Mouse (Mus musculus): ENCODE measurements around the gene Nanos2. TPM values are rescaled to one million over a fixed set of nuclear protein-coding genes. Genes with fewer than 3 reads are reported as not detected.

Nanos2 gene
- total RNA-seq (2017): 0.49 TPM in 1 of 3 replicates, not detected in the others

- no peak for ATAC-seq (replicated peaks; ENCODE audit: insufficient number of reproducible peaks, low FRiP score, low TSS enrichment, poor library complexity, severe bottlenecking)
Observed at GRCm38 (mm10) chr7:18987100-18987499, at the start of gene Nanos2. TSS of gene Nanos2 (plus strand) at chr7:18987400.

DNA sequence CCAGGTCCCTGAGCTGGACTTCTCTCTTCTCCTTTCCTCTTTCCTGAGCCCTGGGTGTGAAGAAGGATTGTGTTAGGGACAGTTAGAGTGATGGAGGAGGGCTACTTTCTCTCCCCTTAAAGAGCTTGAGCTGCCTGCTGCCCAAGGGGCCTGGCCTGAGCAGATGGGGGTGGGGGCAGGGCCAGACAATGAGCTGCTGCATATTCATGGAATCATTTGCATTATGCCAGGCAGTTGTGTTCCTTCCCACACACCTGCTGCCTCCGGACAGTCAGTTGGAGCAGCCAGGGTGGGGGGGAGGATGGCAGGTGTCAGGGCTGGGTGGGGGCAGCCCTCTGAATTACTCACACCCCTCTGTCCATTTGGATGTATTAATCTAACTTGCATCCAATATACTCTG, 44.8 kb upstream of the Nanos2 start:
- ATAC-seq (replicated peaks; ENCODE audit: insufficient number of reproducible peaks, low FRiP score, low TSS enrichment, poor library complexity, severe bottlenecking): no peak

DNA sequence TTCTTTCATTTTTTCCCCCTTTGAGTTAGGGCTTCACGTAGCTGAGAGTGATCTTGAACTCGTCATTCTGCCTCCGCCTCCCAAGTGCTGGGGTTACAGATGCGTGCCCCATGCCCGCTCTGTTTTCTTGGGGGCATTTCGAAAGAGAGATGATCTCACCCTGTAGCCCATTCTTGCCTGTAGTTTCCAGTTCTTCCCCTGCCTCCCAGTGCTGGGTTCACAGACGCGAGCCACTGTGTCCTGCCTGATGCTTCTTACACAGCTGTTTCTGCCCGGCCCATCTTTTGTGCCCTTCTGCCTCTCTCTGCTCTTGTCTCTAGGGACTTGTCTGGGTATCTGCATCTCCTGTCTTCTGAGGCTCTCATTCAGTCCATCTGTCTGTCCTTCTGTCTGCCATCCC, 44.4 kb upstream of the Nanos2 start:
- no peak for ATAC-seq (replicated peaks; ENCODE audit: insufficient number of reproducible peaks, low FRiP score, low TSS enrichment, poor library complexity, severe bottlenecking)

DNA sequence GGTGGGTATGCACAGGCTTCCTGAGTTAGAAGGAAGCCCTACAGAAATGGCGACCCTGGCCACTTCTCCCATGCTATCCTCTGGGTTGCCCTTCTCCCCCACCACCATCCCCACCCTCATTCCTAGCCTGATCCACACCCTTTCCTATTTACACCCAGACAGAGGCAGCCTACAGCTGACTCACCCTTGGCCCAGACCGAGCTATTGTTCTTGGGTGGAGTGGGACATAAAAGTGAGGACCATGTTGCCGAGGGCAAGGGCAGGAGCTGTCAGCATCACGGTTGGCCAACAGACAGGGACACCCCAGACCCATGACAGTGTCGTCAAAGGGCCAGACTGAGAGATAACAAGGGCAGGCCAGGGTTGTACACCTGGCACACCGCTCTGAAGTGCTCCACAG, 39.0 kb upstream of the Nanos2 start:
- no peak for ATAC-seq (replicated peaks; ENCODE audit: insufficient number of reproducible peaks, low FRiP score, low TSS enrichment, poor library complexity, severe bottlenecking)

DNA sequence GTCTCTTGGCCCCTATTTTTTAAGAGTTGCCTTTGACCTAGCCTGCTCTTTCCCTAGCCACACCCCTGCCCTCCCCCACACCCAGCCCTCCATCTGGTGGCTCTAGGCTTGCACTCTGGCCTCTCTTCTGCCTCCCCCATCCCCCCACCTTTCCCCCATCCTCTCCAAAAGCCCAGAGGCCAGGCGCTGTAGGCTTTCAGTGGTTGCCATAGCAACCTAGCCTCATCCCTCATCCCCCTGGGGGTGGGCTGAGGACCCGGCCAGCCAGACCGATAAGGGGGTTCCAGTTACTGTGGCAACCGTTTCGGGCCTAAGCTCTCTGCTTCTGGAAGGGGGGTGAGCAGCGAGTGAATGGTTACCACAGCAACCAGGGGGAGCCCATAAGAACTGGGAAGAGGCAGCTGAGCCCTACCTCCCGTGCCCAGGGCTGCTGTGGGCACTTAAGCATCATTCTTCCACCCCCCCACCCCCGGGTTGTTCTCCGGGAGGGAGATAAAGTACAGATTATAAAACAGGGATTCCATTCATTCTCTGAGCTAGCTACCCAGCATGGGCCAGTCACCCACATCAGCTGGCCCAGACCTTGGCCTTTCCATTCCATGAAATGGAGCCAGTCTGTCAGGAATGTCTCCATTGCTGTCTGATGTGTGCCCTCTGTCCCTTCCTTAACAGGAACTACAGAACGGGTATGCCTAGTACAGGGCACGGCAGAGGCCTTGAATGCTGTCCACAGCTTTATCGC, 37.2 kb upstream of the Nanos2 start:
- no peak for ATAC-seq (replicated peaks; ENCODE audit: insufficient number of reproducible peaks, low FRiP score, low TSS enrichment, poor library complexity, severe bottlenecking)

DNA sequence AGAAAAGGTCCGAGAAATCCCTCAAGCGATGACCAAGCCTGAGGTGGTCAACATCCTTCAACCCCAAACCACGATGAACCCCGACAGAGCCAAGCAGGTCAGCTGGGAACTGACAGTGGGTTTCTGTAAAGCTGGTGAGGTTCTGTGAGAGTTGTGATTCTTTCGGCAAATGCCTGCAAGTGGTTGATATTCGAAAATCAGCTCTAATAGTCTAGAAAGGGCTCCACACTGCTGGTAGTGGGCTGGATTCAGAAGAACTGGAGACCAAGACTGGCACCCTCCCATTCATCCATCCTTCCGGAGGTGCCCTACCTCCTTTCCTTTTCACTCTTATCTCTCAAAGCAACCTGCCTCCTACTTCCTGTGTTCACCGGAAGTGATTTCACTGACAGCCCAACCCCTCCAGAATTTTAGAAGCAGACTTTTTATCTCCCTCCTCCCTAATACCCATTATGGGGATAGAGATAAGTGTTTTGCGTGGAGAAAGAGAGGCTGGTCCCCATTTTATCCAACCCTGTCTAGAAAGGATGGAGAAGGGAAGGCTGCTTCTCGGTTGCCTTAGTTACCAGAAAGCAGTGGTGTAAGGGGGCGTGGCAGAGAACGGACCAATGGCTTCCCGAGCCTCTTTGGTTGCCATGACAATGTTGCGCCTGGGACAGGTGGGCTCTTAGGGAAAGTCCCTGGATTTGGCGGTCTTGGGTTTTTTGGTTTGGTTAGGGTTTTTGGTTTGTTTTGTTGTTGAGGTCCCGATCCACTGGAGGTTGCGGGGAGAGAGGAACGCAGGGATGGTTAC, 36.5 kb upstream of the Nanos2 start:
- ATAC-seq (replicated peaks; ENCODE audit: insufficient number of reproducible peaks, low FRiP score, low TSS enrichment, poor library complexity, severe bottlenecking): no peak

DNA sequence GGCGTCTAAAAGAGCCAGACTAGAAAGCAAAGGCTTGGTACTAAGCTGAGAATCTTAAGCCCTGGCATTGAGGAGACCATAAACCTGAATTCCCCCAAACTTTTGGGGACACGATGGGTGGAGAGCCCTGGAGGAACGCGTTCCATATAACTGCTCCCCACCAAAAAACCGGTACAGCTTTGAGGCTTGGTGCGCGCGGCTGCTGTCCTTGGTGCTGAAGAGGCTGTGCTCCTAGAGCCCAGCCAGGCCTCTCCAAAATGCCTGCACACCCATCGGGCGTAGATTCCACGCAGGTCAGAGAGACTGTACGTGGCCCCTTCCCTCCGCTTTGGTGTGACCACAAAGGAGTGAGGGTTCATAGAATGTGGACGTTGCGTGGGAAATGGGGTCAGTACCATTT, 35.8 kb upstream of the Nanos2 start:
- no peak for ATAC-seq (replicated peaks; ENCODE audit: insufficient number of reproducible peaks, low FRiP score, low TSS enrichment, poor library complexity, severe bottlenecking)

DNA sequence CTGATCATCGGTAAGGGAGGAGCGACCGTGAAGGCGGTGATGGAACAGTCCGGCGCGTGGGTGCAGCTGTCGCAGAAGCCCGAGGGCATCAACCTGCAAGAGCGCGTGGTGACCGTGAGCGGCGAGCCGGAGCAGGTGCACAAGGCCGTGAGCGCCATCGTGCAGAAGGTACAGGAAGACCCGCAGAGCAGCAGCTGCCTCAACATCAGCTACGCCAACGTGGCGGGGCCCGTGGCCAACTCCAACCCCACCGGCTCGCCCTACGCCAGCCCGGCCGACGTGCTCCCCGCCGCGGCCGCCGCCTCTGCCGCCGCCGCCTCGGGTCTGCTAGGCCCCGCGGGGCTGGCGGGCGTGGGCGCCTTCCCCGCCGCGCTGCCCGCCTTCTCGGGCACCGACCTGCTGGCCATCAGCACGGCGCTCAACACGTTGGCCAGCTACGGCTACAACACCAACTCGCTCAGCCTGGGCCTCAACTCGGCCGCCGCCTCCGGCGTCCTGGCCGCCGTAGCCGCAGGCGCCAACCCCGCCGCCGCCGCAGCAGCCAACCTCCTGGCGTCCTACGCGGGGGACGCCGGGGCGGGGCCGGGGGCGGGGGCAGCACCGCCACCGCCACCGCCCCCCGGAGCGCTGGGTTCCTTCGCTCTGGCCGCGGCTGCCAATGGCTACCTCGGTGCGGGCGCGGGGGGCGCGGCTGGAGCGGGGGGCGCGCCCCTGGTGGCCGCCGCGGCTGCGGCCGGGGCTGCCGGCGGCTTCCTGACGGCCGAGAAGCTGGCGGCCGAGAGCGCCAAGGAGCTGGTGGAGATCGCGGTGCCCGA, 29.4 kb upstream of the Nanos2 start:
- no peak for ATAC-seq (replicated peaks; ENCODE audit: insufficient number of reproducible peaks, low FRiP score, low TSS enrichment, poor library complexity, severe bottlenecking)

- ATAC-seq (replicated peaks; ENCODE audit: insufficient number of reproducible peaks, low FRiP score, low TSS enrichment, poor library complexity, severe bottlenecking): no peak
Observed at GRCm38 (mm10) chr7:18958384-18958766, 28.8 kb upstream of the Nanos2 start.

GRCm38 (mm10) chr7:18959446-18959845, 27.8 kb upstream of the Nanos2 start:
- no peak for ATAC-seq (replicated peaks; ENCODE audit: insufficient number of reproducible peaks, low FRiP score, low TSS enrichment, poor library complexity, severe bottlenecking)

DNA sequence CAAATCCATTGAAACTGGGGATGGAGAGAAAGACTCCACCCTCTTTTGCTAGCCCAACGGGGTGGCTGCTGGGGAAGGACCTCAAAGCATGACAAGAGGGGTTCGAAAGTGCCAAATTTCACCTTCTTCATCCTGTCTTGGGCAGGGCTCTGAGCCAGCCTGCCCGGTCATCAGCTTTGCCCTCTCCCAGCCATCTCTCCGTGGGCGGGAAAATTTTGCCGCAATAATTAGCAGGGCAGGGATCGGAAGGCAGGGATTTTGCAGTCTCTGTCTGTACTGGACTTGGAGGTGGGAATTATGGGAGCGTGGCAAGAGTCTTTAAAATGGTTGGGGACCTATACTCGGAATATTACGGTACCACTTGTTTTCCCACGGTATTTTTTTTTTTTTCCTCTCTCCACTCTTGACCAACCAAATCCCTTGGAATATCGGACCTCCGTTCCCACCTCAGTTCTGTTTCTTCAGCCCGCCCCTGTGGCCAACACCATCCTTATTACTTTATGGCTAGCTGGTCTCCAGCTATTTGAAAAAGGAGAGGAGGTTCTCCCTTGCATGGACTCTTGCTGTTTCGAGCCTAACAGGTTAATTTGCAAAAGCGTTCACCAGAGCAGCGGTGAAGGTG, 24.9 kb upstream of the Nanos2 start:
- ATAC-seq (replicated peaks; ENCODE audit: insufficient number of reproducible peaks, low FRiP score, low TSS enrichment, poor library complexity, severe bottlenecking): no peak

DNA sequence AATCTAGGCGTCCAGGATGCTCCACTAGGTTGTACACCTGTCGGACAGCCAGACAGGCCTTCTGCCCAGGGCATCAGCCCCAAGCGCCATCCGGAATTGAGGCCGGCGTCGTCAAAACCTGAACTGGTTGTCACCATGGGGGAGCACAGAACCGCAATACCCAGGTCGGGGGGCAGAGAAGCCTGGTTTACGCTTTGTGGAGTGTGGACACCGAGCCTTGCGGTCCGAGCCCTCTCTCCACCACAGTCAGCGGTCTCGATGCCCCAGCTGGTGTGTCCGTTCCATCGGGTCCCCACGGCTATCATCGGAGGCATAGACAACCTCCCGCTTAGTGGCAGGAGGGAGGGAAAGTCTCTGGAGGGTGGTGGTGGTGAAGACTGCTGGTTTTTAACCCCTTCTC, 24.4 kb upstream of the Nanos2 start:
- no peak for ATAC-seq (replicated peaks; ENCODE audit: insufficient number of reproducible peaks, low FRiP score, low TSS enrichment, poor library complexity, severe bottlenecking)

GRCm38 (mm10) chr7:18963294-18963843, 23.8 kb upstream of the Nanos2 start:
- ATAC-seq (replicated peaks; ENCODE audit: insufficient number of reproducible peaks, low FRiP score, low TSS enrichment, poor library complexity, severe bottlenecking): no peak

GRCm38 (mm10) chr7:18965312-18965711, 21.9 kb upstream of the Nanos2 start:
- ATAC-seq (replicated peaks; ENCODE audit: insufficient number of reproducible peaks, low FRiP score, low TSS enrichment, poor library complexity, severe bottlenecking): no peak

DNA sequence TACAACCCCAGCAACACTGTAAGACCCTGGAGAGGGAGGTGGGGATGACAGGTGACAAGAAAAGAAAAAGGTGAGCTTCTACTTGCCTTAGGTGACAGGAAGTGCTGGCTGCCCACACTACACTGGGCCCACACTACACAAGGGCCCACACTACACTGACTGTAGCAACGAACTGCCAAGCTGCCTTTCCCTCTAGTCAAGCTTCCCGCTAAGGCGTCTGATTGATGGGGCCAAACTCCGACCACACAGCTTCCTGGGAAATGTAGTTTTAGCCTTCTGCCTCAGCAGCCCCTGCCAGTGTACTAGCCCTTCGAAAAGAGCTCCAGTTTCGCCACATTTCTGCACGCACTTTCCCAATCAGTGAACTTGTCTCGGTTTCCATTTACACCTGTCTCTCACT, 19.6 kb upstream of the Nanos2 start:
- no peak for ATAC-seq (replicated peaks; ENCODE audit: insufficient number of reproducible peaks, low FRiP score, low TSS enrichment, poor library complexity, severe bottlenecking)

GRCm38 (mm10) chr7:18970956-18971355, 16.2 kb upstream of the Nanos2 start:
- no peak for ATAC-seq (replicated peaks; ENCODE audit: insufficient number of reproducible peaks, low FRiP score, low TSS enrichment, poor library complexity, severe bottlenecking)

- no peak for ATAC-seq (replicated peaks; ENCODE audit: insufficient number of reproducible peaks, low FRiP score, low TSS enrichment, poor library complexity, severe bottlenecking)
Observed at GRCm38 (mm10) chr7:18978381-18978780, 8.8 kb upstream of the Nanos2 start.

GRCm38 (mm10) chr7:18986503-18986902, 697 bp upstream of the Nanos2 start:
- no peak for ATAC-seq (replicated peaks; ENCODE audit: insufficient number of reproducible peaks, low FRiP score, low TSS enrichment, poor library complexity, severe bottlenecking)

DNA sequence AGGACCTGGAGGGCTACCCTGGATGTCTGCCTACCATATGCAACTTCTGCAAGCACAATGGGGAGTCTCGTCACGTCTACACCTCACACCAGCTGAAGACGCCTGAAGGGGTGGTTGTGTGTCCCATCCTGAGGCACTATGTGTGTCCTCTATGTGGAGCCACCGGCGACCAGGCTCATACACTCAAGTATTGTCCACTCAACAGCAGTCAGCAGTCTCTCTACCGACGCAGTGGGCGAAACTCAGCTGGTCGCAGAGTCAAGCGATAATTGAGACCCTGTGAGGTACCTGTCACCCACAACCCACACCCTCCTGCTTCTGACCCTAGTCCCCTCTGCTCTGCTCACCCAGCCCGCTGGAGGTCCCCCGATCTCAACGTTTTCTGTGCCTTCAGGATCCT, 547 bp downstream of the Nanos2 start:
- no peak for ATAC-seq (replicated peaks; ENCODE audit: insufficient number of reproducible peaks, low FRiP score, low TSS enrichment, poor library complexity, severe bottlenecking)
